Mouse (Mus musculus): ENCODE measurements around the gene Hbq1a. TPM values are rescaled to one million over a fixed set of nuclear protein-coding genes. Genes with fewer than 3 reads are reported as not detected.
A peak's percentile ranks its signal among the peaks of the same experiment; 100 is the strongest.
"Not testable (repeated sequence)": the region's sequence is repeated elsewhere in the genome, so short reads cannot be mapped to it uniquely, and the experiment has no call there.

Gene Hbq1a
- polyA plus RNA-seq (2015; fragmentation: Nextera tagmentation; extraction: Ambion mirVana): not detected in 2 replicates

- not testable (repeated sequence) for H3K27ac ChIP-seq (replicated peaks); H3K27me3 ChIP-seq (ENCODE audit: control insufficient read depth, insufficient read depth, low read length); H3K4me3 ChIP-seq (ENCODE audit: low read depth, low read length); H3K36me3 ChIP-seq (ENCODE audit: control insufficient read depth, insufficient read depth, low read length); H3K9ac ChIP-seq (ENCODE audit: low read length); H3K4me1 ChIP-seq (replicated peaks; ENCODE audit: control insufficient read depth, insufficient read depth); H3K9me3 ChIP-seq (ENCODE audit: control insufficient read depth, low read length)
- H3K4me2 ChIP-seq (replicated peaks; ENCODE audit: low read depth): peak within 1 kb of the TSS; percentile 27; the same call in 1 of the 2 replicates
- DNase-seq (ENCODE audit: low spot score) (peak; percentile 48), ATAC-seq (ENCODE audit: low FRiP score, low TSS enrichment) (peak; percentile 62)
- 9% methylated on average over 16 of the region's 16 CpGs for WGBS
- TF ChIP-seq CTCF (IDR thresholded peaks at IDR 0.05; ENCODE audit: low read depth): peak; percentile 87
These were observed at the start of gene Hbq1a for GRCm38 (mm10) chr11:32299865-32300264. Hbq1a (plus strand) TSS chr11:32300069.

DNA sequence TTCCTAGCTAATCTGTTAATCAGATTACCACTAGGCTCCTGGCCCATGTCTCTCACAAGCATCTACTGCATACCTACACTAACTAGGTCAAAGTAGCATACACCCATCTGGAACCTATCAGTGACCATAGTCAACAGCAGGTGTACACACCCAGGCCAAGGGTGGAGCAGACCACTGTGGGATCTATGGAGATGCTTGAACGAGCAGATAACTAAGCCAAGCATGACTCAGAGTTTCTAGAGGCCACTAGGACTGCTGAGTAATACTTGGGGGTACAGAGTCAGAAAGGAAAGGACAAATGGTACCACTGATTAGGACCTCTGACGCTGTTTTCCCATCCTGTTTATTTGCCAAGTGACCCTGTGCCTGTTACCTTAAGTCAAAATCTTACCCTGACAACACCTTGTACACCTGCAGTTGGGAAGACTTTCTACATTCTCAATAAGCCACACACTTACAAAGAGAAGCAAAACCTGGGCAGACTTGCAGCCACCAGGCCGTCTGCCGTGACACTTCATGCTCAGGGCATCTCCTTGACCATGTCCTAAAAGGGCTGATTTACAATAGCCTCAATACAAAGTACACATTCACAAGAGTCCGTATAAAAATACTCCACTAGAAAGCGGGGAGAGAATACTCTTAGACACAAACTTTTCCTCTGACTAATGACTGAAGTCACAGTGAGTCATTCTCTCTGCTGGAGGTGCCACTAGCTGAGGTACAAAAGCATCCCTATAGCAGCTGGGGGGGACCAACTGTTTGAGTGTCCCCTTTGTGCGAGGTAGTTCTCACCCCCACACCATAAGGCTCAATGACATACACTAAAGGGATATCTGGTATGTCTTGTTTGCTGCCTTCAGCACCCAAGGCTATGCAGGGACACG lies 48.7 kb upstream of the Hbq1a start:
- no peak overlapping the region for H3K9ac ChIP-seq (ENCODE audit: low read length)
- peaks cover 8% of the 10 kb centered on the region for H3K36me3 ChIP-seq (ENCODE audit: control insufficient read depth, insufficient read depth, low read length)
- DNase-seq (ENCODE audit: low spot score): peak; percentile 42
- ATAC-seq (ENCODE audit: low FRiP score, low TSS enrichment): peak; percentile 94
- no peak overlapping the region for H3K27ac ChIP-seq (replicated peaks)
- H3K9me3 ChIP-seq (ENCODE audit: control insufficient read depth, low read length): no peaks in the 10 kb centered on the region
- no peak overlapping the region for H3K4me2 ChIP-seq (replicated peaks; ENCODE audit: low read depth)
- WGBS: 83% methylated on average over 8 of the region's 8 CpGs
- no peaks in the 10 kb centered on the region; the same call in 1 of the 2 replicates for H3K4me1 ChIP-seq (replicated peaks; ENCODE audit: control insufficient read depth, insufficient read depth)
- TF ChIP-seq CTCF (IDR thresholded peaks at IDR 0.05; ENCODE audit: low read depth) (no peak), EP300 (optimal IDR thresholded peaks at IDR 0.05) (no peak)
- no peaks in the 10 kb centered on the region for H3K27me3 ChIP-seq (ENCODE audit: control insufficient read depth, insufficient read depth, low read length)
- H3K4me3 ChIP-seq (ENCODE audit: low read depth, low read length): no peak overlapping the region

DNA sequence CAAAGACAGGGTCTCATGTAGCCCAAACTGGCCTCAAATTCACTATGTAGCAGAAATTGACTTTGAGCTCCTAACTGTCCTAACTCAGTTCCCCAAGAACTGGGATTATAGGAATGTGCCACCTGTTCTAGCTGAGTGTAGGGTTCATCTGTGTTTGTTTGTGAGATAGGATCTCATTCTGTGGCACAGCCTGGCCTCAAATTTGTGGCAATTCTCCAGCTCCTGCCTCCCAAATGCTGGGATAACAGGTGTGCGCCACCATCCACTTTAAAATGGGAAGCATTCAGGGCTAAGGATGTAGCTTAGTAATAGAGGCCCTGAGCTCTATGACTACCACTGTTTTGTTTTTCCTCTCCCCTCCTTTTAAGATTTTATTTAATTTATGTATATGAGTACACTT lies 46.7 kb upstream of the Hbq1a start:
- peaks cover 3% of the 10 kb centered on the region; the same call in 1 of the 2 replicates for H3K36me3 ChIP-seq (ENCODE audit: control insufficient read depth, insufficient read depth, low read length)
- no peak for TF ChIP-seq CTCF (IDR thresholded peaks at IDR 0.05; ENCODE audit: low read depth)
- TF ChIP-seq EP300 (optimal IDR thresholded peaks at IDR 0.05): no peak
- H3K4me3 ChIP-seq (ENCODE audit: low read depth, low read length): no peak overlapping the region
- H3K4me2 ChIP-seq (replicated peaks; ENCODE audit: low read depth): no peak overlapping the region
- no peak overlapping the region for H3K9ac ChIP-seq (ENCODE audit: low read length)
- DNase-seq (ENCODE audit: low spot score) (no peak), ATAC-seq (ENCODE audit: low FRiP score, low TSS enrichment) (no peak)
- 95% methylated on average over 1 of the region's 1 CpGs for WGBS
- H3K4me1 ChIP-seq (replicated peaks; ENCODE audit: control insufficient read depth, insufficient read depth): no peaks in the 10 kb centered on the region; the same call in 1 of the 2 replicates
- no peaks in the 10 kb centered on the region for H3K27me3 ChIP-seq (ENCODE audit: control insufficient read depth, insufficient read depth, low read length)
- no peak overlapping the region for H3K27ac ChIP-seq (replicated peaks)
- no peaks in the 10 kb centered on the region for H3K9me3 ChIP-seq (ENCODE audit: control insufficient read depth, low read length)

DNA sequence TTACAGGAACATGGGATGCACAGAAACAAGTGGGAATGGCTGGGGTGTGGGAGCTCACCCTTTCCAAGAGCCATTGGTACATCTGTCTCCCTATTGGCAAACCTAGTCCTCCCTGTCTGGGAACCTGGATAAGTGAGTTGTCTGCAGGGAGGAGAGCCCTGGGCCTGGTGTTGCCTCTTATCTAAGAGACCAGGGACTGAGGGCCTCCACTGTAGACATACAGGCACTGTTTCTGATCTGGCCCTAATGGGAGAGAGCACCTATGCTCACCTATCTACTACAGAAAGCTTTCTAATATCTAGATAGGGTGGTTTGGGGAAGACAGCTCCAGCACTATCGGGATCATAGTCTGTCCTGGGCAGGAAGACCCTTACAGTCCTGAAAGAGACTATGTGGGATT lies 43.7 kb upstream of the Hbq1a start:
- Histone ChIP-seq H3K4me1 (replicated peaks; ENCODE audit: control insufficient read depth, insufficient read depth) (no peaks in the 10 kb centered on the region), H3K36me3 (ENCODE audit: control insufficient read depth, insufficient read depth, low read length) (peaks cover 6% of the 10 kb centered on the region; the same call in 1 of the 2 replicates), H3K27me3 (ENCODE audit: control insufficient read depth, insufficient read depth, low read length) (no peaks in the 10 kb centered on the region), H3K4me2 (replicated peaks; ENCODE audit: low read depth) (no peak overlapping the region), H3K9me3 (ENCODE audit: control insufficient read depth, low read length) (no peaks in the 10 kb centered on the region), H3K9ac (ENCODE audit: low read length) (no peak overlapping the region), H3K4me3 (ENCODE audit: low read depth, low read length) (no peak overlapping the region), H3K27ac (replicated peaks) (no peak overlapping the region)
- ATAC-seq (ENCODE audit: low FRiP score, low TSS enrichment) (no peak), DNase-seq (ENCODE audit: low spot score) (no peak)
- TF ChIP-seq EP300 (optimal IDR thresholded peaks at IDR 0.05) (no peak), CTCF (IDR thresholded peaks at IDR 0.05; ENCODE audit: low read depth) (no peak)
- WGBS: 94% methylated on average over 1 of the region's 1 CpGs

DNA sequence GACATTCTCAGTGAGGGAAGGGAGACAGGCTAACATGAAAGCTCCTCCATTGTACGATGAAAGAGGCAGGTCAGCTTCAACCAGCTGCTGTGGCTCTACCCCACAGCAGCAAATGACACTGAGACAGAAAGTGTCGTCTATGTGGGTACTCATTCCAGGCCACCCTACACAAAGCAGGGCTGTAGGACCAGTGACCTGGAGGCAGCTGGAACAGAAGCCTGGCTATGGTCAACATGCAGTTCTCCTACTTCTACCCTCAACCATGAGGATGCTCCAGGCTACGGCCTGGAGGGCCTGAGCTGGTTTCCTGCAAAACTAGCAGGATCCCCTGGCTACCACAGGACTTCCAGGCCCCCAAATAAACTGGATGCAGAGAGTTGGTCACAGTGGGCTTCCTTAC lies 43.3 kb upstream of the Hbq1a start:
- ATAC-seq (ENCODE audit: low FRiP score, low TSS enrichment) (no peak), DNase-seq (ENCODE audit: low spot score) (no peak)
- H3K9me3 ChIP-seq (ENCODE audit: control insufficient read depth, low read length): no peaks in the 10 kb centered on the region
- WGBS: 91% methylated on average over 3 of the region's 3 CpGs
- H3K27ac ChIP-seq (replicated peaks): no peak overlapping the region
- H3K9ac ChIP-seq (ENCODE audit: low read length): no peak overlapping the region
- TF ChIP-seq EP300 (optimal IDR thresholded peaks at IDR 0.05) (no peak), CTCF (IDR thresholded peaks at IDR 0.05; ENCODE audit: low read depth) (no peak)
- no peaks in the 10 kb centered on the region for H3K4me1 ChIP-seq (replicated peaks; ENCODE audit: control insufficient read depth, insufficient read depth)
- no peak overlapping the region for H3K4me2 ChIP-seq (replicated peaks; ENCODE audit: low read depth)
- no peaks in the 10 kb centered on the region for H3K27me3 ChIP-seq (ENCODE audit: control insufficient read depth, insufficient read depth, low read length)
- no peak overlapping the region for H3K4me3 ChIP-seq (ENCODE audit: low read depth, low read length)
- peaks cover 6% of the 10 kb centered on the region; the same call in 1 of the 2 replicates for H3K36me3 ChIP-seq (ENCODE audit: control insufficient read depth, insufficient read depth, low read length)
